Mouse (Mus musculus) E14TG2a.4 (cell line): ENCODE data around the gene Gnmt.

Source experiments
- CTCF ChIP-seq: conservative IDR thresholded peaks from 2 replicates; pipeline ENCODE4 v1.5.1; 2014; ENCODE audit warnings: low read length
- POU5F1 ChIP-seq: IDR thresholded peaks from 2 replicates; pipeline ENCODE4 v1.6.1; 2014; ENCODE audit warnings: low read length, borderline replicate concordance

GRCm38 (mm10) chr17:46747806-46748205, 18.8 kb upstream of the Gnmt start:
- TF ChIP-seq CTCF (no peak), POU5F1 (no peak)
